Mouse (Mus musculus): ENCODE data around the gene Pdzd4. TPM values are rescaled to one million over a fixed set of nuclear protein-coding genes. Genes with fewer than 3 reads are reported as not detected.

Gene Pdzd4
- total RNA-seq, 2 experiments from 2014 or later = 93.3 to 107 TPM

DNA sequence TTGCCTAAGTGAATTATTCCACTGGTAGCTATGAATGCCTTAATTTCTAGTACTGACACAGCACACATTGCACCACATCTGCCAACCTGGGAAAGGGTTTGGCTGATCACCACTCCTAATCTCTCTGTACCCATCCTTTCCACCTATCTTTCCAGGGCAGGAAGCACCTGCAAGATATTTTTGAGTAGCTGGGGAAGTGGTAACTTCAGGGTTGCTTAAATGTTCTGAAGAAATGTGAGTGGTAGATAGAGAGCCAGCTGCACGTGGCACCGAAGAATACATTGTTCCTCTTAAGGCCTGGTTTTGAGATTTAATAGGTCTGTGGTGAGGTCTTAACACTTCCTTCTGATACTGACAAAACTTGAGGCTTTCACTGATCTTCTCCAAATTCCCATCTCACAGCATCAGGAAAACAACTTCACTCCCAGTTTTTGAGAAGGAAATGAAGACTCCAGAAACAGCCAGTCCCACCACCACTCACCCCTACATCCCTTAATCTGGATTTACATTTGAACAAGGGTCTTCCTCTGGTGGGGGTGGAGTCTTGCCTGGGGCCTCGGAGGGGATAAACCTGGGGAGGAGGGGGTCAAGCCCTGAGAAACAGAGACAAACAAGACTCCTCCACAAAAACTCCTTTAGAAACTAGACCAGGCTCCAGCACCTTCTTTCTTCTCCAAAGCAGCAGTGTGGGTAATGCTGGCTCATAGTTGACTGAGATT is 8.0 kb downstream of the Pdzd4 start:
- Histone ChIP-seq H3K27ac (no peak overlapping the region), H3K4me3 (no peak overlapping the region)
- no peak for TF ChIP-seq CTCF (conservative IDR thresholded peaks at IDR 0.05)
- DNase-seq (ENCODE audit: low spot score in 2 of 2) = no peak

DNA sequence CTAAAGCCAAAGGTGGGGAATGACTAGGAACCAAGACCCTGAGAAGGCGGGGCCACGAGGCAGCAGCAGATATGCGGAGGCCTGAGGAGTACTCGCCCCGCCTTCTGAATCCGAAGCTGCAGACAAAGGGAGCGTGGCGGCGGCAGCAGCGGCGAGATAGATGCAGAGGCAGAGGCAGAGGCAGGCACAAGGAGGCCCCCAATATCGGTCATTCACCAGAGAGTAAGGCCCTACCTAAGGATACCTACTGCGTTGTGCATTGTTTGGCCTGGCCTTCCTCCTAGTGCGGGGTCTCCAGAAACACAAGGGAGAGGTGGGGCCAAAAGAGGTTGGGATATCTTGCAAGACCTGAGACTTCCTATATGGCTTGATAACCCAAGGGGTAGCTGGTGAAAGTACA is 9.7 kb downstream of the Pdzd4 start:
- H3K27ac ChIP-seq = no peak overlapping the region
- DNase-seq (ENCODE audit: low spot score in 2 of 2) = no peak
- no peak overlapping the region for H3K4me3 ChIP-seq
- TF ChIP-seq CTCF (conservative IDR thresholded peaks at IDR 0.05) = no peak

DNA sequence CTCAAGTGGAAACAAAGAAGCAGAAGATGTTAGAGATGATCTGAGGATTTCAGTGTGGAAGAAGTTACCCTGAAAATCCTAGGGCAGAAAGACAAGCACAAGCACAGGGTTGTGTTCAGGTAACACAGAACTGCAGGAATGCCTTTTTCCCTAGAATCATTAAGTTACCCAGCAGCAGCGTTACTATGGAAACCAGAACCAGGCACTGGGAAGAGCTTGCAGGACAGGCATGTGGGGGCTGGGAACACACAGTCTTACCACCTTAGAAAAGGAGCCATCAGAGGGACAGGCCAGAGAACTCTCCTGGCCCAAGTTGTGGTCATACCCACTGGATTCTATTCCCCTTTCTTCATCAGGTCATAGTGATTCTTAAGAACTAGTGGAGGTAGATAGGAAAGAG is 19.0 kb downstream of the Pdzd4 start:
- no peak for TF ChIP-seq CTCF (conservative IDR thresholded peaks at IDR 0.05)
- DNase-seq (ENCODE audit: low spot score in 2 of 2) = no peak
- Histone ChIP-seq H3K4me3 (no peak overlapping the region), H3K27ac (no peak overlapping the region)

DNA sequence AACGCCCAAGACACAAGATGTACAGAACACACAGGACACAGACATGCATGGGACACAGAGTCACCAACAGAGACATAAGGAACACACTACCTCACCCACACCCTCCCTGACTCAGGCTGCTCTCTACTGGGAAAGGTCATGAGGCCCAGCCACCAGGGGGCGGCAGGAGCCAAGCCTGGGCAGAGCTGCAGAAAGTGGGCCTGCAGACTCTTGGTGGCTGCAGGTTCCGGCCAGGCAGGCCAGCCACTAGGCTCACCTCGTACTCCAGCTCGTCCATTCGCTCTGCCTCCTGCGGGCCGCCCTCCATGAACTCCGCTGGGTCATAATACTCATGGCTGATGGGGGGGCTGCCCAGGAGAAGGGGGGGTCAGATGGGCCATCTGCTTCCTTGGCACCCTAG is 26.3 kb downstream of the Pdzd4 start:
- Histone ChIP-seq H3K27ac (no peak overlapping the region), H3K4me3 (no peak overlapping the region)
- peak; percentile 45 to 55 for DNase-seq (ENCODE audit: low spot score in 2 of 2)
- TF ChIP-seq CTCF (conservative IDR thresholded peaks at IDR 0.05) = peak; percentile 78

DNA sequence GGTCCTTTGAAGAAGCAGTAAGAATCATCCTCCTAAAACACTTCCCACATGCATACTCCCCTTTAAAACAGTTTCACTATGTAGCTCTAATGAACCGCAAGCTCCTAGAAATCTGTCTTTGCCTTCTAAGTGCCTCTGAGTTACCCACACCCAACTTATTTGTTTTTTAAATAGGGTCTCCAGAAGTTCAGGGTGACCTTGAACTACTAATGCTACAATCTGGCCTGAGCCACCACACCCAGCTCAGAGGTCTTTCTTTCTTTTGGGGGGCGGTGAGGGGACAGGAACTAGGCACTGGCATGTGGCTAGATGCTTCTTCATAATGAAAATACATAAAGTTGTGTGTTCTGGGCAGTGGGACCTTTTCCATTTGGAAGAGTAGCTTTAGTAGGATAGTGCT is 27.3 kb downstream of the Pdzd4 start:
- no peak for TF ChIP-seq CTCF (conservative IDR thresholded peaks at IDR 0.05)
- Histone ChIP-seq H3K27ac (no peak overlapping the region), H3K4me3 (no peak overlapping the region)
- DNase-seq (ENCODE audit: low spot score in 2 of 2) = no peak

DNA sequence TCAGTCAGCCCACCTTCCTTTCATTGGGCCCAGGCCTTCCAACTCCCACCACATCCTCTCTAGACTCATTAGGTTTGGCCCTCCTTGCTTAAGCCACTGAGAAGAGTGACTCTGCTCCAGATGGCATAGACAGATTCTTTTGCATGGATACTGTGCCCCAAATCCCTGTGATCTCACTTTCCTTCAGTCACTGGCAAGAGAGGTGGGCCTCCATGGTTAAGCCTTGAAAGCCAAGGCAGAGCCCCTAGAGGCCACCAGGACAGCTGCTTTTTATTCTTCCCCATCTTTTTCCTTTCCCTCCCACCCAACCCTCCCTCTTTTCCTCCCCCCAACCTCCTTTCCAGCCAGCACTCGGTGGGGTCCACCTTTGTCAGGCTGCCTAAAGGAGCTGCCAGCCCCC is 31.3 kb downstream of the Pdzd4 start:
- Histone ChIP-seq H3K27ac (peak overlapping the region; percentile 18; the same call in 1 of the 2 replicates), H3K4me3 (no peak overlapping the region)
- peak; percentile 28; the same call in 1 of the 2 replicates for TF ChIP-seq CTCF (conservative IDR thresholded peaks at IDR 0.05)
- no peak for DNase-seq (ENCODE audit: low spot score in 2 of 2)

DNA sequence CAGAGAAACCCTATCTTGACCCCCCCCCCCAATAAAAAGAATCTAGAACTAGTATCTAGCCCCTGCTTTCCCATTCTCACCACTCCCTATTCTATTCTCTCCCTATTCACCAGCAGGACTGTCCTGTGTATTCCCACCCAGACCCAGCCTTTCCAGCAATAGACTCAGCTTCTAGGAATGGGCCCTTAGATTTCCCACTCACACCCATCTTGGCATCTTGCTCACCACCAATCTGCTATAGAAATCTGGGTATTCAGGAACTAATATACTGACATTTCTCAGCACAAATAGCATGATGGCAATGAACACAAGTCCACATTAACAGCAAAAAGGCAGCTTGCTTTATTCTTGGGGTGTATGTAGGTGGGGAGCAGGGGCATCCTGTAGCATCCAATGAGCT is 31.7 kb downstream of the Pdzd4 start:
- Histone ChIP-seq H3K4me3 (no peak overlapping the region), H3K27ac (no peak overlapping the region)
- no peak for TF ChIP-seq CTCF (conservative IDR thresholded peaks at IDR 0.05)
- no peak for DNase-seq (ENCODE audit: low spot score in 2 of 2)

DNA sequence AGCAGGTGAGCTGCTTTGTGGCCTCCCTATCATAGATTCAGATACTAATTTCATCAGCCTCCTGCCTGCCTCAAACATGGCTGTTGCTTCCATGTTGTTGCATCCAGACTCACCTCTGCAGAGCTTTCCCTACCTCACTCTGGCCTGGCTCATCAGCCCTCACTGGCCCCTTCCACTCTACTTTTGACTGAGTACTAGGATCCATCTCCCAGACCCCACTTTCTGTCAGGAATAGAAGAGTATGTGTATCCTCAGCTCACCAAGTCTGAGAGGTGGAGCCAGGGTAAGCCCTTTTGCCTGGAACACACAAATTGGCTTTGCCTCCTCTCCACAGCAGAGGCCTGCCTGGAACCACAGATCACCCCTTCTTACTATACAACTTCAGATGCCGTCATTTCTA is 36.3 kb downstream of the Pdzd4 start:
- no peak for TF ChIP-seq CTCF (conservative IDR thresholded peaks at IDR 0.05)
- DNase-seq (ENCODE audit: low spot score in 2 of 2) = no peak
- no peak overlapping the region for H3K27ac ChIP-seq
- no peak overlapping the region; the same call in 1 of the 2 replicates for H3K4me3 ChIP-seq

DNA sequence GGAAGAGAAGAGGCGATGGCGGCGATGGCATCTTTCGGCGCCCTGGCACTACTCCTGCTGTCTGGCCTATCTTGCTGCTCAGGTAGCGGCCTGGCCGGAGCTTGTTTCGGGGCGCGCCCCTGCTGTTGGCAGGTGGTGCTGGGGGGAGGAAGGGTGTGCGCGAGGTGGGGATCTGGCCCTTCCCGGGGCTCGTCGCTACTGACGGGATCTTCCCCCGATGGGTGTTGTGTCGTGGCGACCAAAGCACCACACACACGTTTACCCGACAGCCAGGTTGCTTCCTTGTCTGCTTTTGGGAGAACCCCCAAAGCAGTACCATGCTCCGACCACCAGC is 37.6 kb downstream of the Pdzd4 start:
- DNase-seq (ENCODE audit: low spot score in 2 of 2) = no peak
- no peak for TF ChIP-seq CTCF (conservative IDR thresholded peaks at IDR 0.05)
- H3K27ac ChIP-seq = peak overlapping the region; percentile 90
- H3K4me3 ChIP-seq = peak overlapping the region; percentile 70

DNA sequence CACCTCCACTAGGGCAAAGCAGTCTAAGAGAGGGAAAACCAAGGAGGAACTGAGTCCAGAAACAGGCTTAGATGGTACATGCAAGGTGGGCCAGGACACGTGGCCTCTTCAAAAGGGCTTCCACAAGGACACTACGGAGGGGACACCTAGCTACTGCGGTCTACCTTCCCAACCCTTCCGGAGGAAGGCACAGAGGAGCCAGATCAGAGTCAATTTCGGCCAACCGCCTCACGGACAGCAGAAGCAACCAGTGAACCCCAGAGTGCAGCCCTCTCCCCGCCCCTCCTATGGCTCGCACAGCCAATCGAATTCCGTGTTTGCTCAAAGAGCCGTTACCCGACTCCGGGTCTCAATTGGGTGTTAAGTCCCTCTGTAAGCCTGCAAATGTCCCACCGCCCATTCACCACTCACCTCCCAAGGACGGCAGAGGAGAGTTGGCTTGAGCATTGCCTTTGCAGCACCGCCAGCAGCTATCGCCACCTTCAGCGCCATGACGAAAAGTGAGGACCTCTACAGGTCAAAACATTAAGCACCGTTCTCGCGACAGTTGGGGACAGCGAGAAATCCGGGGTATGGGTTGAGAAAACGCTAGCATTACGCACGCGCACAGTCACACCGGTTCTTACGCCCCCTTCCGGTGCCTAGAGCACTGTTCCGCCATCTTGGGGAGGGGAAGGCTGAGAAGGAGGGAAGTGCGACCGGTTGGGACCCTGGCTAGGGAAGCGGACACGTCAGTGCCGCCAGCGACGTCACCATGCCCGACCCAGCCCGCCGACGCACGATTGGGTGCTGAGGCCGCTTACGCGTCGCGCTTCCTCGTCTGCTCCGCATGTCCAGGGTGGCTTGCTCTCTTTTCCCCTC is 38.2 kb downstream of the Pdzd4 start, which contains the start of the genes Idh3g and Ssr4:
Gene Idh3g (minus strand): TSS at position 534 of the 861 bp plus-strand sequence.
Gene Ssr4 (plus strand): TSS at position 665 of the 861 bp plus-strand sequence.
- peak; percentile 90 to 95 for DNase-seq (ENCODE audit: low spot score in 2 of 2)

DNA sequence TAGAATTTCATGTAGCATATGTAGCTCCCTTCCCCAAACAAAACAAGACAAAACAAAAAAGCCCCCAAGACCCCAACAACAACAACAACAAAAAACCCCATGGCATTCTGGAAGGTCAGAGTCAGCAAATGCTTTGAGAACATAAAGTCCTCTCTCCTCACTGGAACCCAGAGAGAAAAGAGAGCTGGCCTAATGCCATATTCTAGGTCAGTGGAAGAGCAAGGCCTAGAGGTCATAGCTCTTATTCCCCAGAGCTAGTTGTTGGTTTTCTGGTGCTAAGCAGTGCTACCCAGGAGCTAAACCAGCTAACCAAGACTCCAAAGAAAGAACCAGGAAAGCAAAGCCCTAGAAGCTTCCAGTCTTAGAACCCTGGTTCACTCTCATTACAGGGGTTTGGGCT is 39.1 kb downstream of the Pdzd4 start:
- no peak for DNase-seq (ENCODE audit: low spot score in 2 of 2)
- Histone ChIP-seq H3K4me3 (peak overlapping the region; percentile 70), H3K27ac (peak overlapping the region; percentile 95)
- no peak for TF ChIP-seq CTCF (conservative IDR thresholded peaks at IDR 0.05)

More for the DNA sequence above, 38.2 kb downstream of the Pdzd4 start, which contains the start of the genes Idh3g and Ssr4:
- H3K27ac ChIP-seq = peak within 1 kb of the TSS; percentile 95
- H3K4me3 ChIP-seq = peak within 1 kb of the TSS; percentile 70
- peak; percentile 72 for TF ChIP-seq CTCF (conservative IDR thresholded peaks at IDR 0.05)

DNA sequence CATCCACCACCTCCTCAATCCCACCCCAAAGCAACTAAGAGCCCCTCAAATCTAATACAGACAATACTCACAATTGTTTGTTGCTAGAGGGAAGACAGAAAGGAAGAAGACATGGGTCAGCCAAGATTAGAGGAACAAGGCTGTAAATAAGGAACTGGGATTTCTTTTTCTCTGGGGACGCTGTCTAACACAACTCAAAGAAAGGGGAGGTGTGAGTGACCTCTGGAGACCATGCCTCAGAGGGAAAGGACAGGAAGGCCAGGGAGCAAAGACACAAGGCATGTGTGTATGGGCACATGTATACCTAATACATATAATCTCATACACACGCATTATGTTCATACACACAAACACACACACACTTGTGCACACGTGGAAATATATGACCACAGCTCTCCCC is 42.5 kb downstream of the Pdzd4 start:
- DNase-seq (ENCODE audit: low spot score in 2 of 2) = no peak
- Histone ChIP-seq H3K4me3 (no peak overlapping the region), H3K27ac (no peak overlapping the region)
- no peak for TF ChIP-seq CTCF (conservative IDR thresholded peaks at IDR 0.05)

DNA sequence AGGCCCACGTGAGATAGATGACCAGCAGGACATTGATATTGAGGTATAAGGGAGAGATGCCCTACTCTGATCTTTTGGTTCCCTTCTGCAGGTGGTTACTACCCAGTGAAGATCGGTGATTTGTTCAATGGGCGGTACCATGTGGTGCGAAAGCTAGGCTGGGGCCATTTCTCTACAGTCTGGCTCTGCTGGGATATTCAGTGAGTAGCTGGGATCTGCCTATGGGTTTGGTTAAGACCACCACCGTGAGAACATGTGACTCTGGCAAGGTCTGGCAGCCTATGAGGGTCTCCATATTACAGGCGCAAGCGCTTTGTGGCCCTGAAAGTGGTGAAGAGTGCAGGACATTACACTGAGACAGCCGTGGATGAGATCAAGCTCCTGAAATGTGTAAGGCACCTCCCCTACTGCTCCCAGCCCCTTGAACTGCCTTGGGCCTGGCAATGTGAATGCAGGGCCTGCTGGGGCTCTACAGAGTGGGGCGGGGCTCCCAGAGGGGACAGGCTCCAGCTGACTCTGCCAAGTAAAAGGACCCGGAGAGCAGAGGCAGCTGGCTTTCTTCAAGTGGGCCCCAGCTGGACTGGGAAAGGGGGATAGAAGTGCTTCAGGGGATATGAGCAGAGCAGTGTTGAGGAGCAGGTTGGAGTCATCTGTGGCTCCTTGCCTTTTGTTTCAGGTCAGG is 49.8 kb downstream of the Pdzd4 start:
- TF ChIP-seq CTCF (conservative IDR thresholded peaks at IDR 0.05) = no peak
- DNase-seq (ENCODE audit: low spot score in 2 of 2) = no peak
- peak overlapping the region; percentile 48; the same call in 1 of the 2 replicates for H3K27ac ChIP-seq
- H3K4me3 ChIP-seq = no peak overlapping the region

Data from layer of hippocampus, adult 2 months (tissue).